Mouse (Mus musculus) heart, postnatal 0 days (tissue): ENCODE results near the gene Nudt3. TPM values are rescaled to one million over a fixed set of nuclear protein-coding genes. Genes with fewer than 3 reads are reported as not detected.
A peak's percentile ranks its signal among the peaks of the same experiment; 100 is the strongest.

ENCODE experiments used
- ATAC-seq: fragments of 200-750 bp; cut with Nextera tagmentation; 2 replicates; pipeline ENCODE4 v1.8.0; 2017; ENCODE audit warnings: low read depth, moderate number of reproducible peaks, moderate library complexity; ENCODE audit not compliant: insufficient read depth
- DNase-seq: peaks from one replicate; pipeline ENCODE4 v3.0.0-alpha.2; 2016; ENCODE audit warnings: low spot score
- H3K27ac ChIP-seq: fragments of 300-500 bp; sonication (generic); 2 replicates; pipeline ENCODE4 v1.5.1; 2014; ENCODE audit warnings: low read depth, mild to moderate bottlenecking
- H3K27me3 ChIP-seq: fragments of 300-500 bp; sonication (generic); 2 replicates; pipeline ENCODE4 v1.6.1; 2014; ENCODE audit warnings: low read length, mixed read lengths; ENCODE audit not compliant: control insufficient read depth, insufficient read depth
- H3K36me3 ChIP-seq: fragments of 300-500 bp; sonication (generic); replicated peaks from 2 replicates; pipeline ENCODE4 v1.6.1; 2014; ENCODE audit warnings: low read length, mixed read lengths; ENCODE audit not compliant: control insufficient read depth, insufficient read depth
- H3K4me1 ChIP-seq: fragments of 300-500 bp; sonication (generic); 2 replicates; pipeline ENCODE4 v1.6.1; 2014; ENCODE audit warnings: antibody characterized with exemption; ENCODE audit not compliant: control insufficient read depth, insufficient read depth
- H3K4me2 ChIP-seq: fragments of 300-500 bp; sonication (generic); 2 replicates; pipeline ENCODE4 v1.6.1; 2014; ENCODE audit warnings: low read depth, mild to moderate bottlenecking, low read length, moderate library complexity
- H3K4me3 ChIP-seq: fragments of 300-500 bp; sonication (generic); 2 replicates; pipeline ENCODE4 v1.5.1; 2014; ENCODE audit warnings: low read depth, low read length
- H3K9ac ChIP-seq: fragments of 300-500 bp; sonication (generic); replicated peaks from 2 replicates; pipeline ENCODE4 v1.6.1; 2014; ENCODE audit warnings: low read depth, low read length, mixed read lengths
- H3K9me3 ChIP-seq: fragments of 300-500 bp; sonication (generic); replicated peaks from 2 replicates; pipeline ENCODE4 v1.6.1; 2016; ENCODE audit warnings: low read length; ENCODE audit not compliant: control insufficient read depth
- CTCF ChIP-seq: IDR thresholded peaks from 2 replicates; pipeline ENCODE4 v1.5.1; 2016; ENCODE audit warnings: antibody characterized with exemption, control low read depth, low read depth
- EP300 ChIP-seq: IDR thresholded peaks from 2 replicates; pipeline ENCODE4 v1.6.1; 2016; ENCODE audit warnings: antibody characterized with exemption, low read depth
- WGBS: fragments of 180-500 bp; shearing (Covaris S2); extraction: QIAGEN DNeasy Blood & Tissue Kit; methylation state at CpG from one replicate; pipeline ENCODE4 v1.1.7; 2014; 5-methylcytosine and 5-hydroxymethylcytosine counted together
- polyA plus RNA-seq: library from polyadenylated mRNA; unstranded; fragments of >200 nt; fragmentation: Nextera tagmentation; extraction: Ambion mirVana; gene quantifications from 2 replicates; pipeline ENCODE4 v1.2.1, GENCODE M21; 2015
- total RNA-seq: library from RNA; depleted of rRNA; stranded (reverse); fragments of >200 nt; gene quantifications from 2 replicates; pipeline ENCODE4 v1.2.3, GENCODE M21; 2014; ENCODE audit warnings: low replicate concordance

The Nudt3 gene
- total and polyA plus RNA-seq, 2 experiments from 2014 or later = 140 to 184 TPM

GRCm38 (mm10) chr17:27557181-27557926 is 65.9 kb downstream of the Nudt3 start:
- WGBS = under 1% methylated on average over 52 of the region's 75 CpGs

GRCm38 (mm10) chr17:27556315-27557011 is 66.8 kb downstream of the Nudt3 start, which contains the start of gene Hmga1:
TSS of gene Hmga1 (plus strand) at chr17:27556497.
- whole genome bisulfite sequencing = under 1% methylated on average over 79 of the region's 79 CpGs
- Histone ChIP-seq H3K9ac (peak within 1 kb of the TSS; percentile 83), H3K4me2 (peak within 1 kb of the TSS; percentile 96), H3K27ac (peak within 1 kb of the TSS; percentile 86), H3K27me3 (no peaks in the 10 kb centered on the region), H3K4me3 (peak within 1 kb of the TSS; percentile 81), H3K36me3 (no peaks in the 10 kb centered on the region), H3K9me3 (no peaks in the 10 kb centered on the region), H3K4me1 (peaks cover 20% of the 10 kb centered on the region)
- no peak for TF ChIP-seq CTCF
- TF ChIP-seq EP300 = 0 out of 2 replicates have a peak, but pooled peaks have one; percentile 27
- DNase-seq (peak; percentile 79), ATAC-seq (peak; percentile 82)

More at GRCm38 (mm10) chr17:27557181-27557926, 65.9 kb downstream of the Nudt3 start:
- peaks cover 20% of the 10 kb centered on the region for H3K4me1 ChIP-seq
- peak overlapping the region; percentile 83 for H3K9ac ChIP-seq
- no peaks in the 10 kb centered on the region for H3K27me3 ChIP-seq
- peak overlapping the region; percentile 86 for H3K27ac ChIP-seq
- DNase-seq (no peak), ATAC-seq (peak; percentile 32)
- H3K36me3 ChIP-seq = no peaks in the 10 kb centered on the region
- H3K4me2 ChIP-seq = peak overlapping the region; percentile 96
- TF ChIP-seq EP300 = no peak
- TF ChIP-seq CTCF = peak; percentile 16
- H3K4me3 ChIP-seq = peak overlapping the region; percentile 81
- no peaks in the 10 kb centered on the region for H3K9me3 ChIP-seq

GRCm38 (mm10) chr17:27555512-27556172 is 67.7 kb downstream of the Nudt3 start:
- ATAC-seq = peak; percentile 31; the same call in 1 of the 2 replicates
- 1% methylated on average over 54 of the region's 55 CpGs for WGBS
- TF ChIP-seq CTCF (no peak), EP300 (no peak; the same call in 1 of the 2 replicates)
- H3K27ac ChIP-seq = peak overlapping the region; percentile 86
- DNase-seq = no peak
- H3K9me3 ChIP-seq = no peaks in the 10 kb centered on the region
- peaks cover 20% of the 10 kb centered on the region for H3K4me1 ChIP-seq
- H3K4me3 ChIP-seq = peak overlapping the region; percentile 81
- peak overlapping the region; percentile 96 for H3K4me2 ChIP-seq
- H3K27me3 ChIP-seq = no peaks in the 10 kb centered on the region
- peak overlapping the region; percentile 50; the same call in 1 of the 2 replicates for H3K9ac ChIP-seq
- no peaks in the 10 kb centered on the region for H3K36me3 ChIP-seq

GRCm38 (mm10) chr17:27555075-27555511 is 68.2 kb downstream of the Nudt3 start:
- Histone ChIP-seq H3K9me3 (no peaks in the 10 kb centered on the region), H3K27me3 (no peaks in the 10 kb centered on the region), H3K4me1 (peaks cover 20% of the 10 kb centered on the region), H3K4me3 (peak overlapping the region; percentile 81), H3K4me2 (peak overlapping the region; percentile 96), H3K36me3 (no peaks in the 10 kb centered on the region), H3K9ac (peak overlapping the region; percentile 3; the same call in 1 of the 2 replicates), H3K27ac (peak overlapping the region; percentile 86; the same call in 1 of the 2 replicates)
- no peak for TF ChIP-seq CTCF
- TF ChIP-seq EP300 = no peak
- no peak for DNase-seq
- WGBS = 8% methylated on average over 23 of the region's 39 CpGs
- ATAC-seq = peak; percentile 4; the same call in 1 of the 2 replicates
